Mouse (Mus musculus) right cerebral cortex, postnatal 25 days (tissue): Measurements from ENCODE around the gene Plekhg1.
A peak's percentile ranks its signal among the peaks of the same experiment; 100 is the strongest.

Experiments used
- DNase-seq: peaks from one replicate; pipeline ENCODE4 v3.0.0; 2022

The Plekhg1 gene

DNA sequence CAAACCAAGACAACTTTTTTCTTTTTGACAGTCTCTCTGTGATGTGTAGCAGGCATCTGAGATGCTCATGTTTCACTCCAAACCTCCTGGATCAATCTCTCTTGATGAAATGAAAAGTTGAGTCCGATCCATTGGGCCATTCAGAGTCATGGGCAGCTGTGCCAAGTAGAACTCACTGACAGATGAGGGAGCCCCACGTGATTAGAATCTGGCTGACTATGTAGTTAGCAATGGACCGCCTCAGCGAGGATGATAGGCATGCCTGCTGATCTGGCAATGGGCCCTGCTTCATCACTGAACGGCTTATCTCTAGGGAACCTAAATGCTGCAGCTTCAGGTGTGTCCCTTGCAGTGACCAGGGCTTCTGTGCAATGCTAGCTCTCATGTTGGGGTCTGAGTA, 3.7 kb downstream of the Plekhg1 start:
- DNase-seq, result peak; percentile 5

DNA sequence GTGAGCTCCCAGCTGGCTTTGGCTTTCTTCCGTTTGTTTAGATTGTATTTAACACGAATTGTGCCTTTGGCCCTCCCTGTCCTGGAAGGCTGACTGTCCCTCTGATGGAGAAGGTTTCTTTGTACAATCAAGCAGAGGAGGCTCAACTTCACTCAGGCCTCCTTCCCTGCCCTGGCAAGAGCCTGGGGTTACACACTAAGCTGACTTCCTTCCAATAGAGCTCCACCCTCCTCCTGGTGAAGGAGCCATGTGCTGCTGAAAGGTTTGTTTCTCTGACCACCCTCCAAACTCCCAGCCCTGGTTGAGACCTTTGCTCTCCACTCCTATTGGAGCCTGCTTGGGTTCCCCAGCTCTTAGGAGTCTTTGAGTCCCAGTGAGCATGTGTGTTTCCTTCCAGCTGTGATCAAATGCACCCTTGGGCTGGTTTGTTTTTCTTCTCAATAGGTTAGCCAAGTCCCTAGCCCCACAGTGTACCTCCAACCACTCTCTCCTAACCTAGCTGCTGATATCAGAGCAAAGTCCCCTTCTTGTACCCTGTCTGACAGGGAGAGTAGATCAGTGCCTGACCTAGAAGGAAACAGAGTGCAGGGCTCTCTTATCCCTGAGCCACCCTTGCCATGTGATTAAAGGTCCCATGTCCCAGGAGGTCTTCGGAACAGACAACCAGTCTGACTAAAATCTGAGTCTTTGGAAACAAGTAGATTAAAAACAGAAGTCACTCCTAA, 6.8 kb downstream of the Plekhg1 start:
- no peak for DNase-seq

DNA sequence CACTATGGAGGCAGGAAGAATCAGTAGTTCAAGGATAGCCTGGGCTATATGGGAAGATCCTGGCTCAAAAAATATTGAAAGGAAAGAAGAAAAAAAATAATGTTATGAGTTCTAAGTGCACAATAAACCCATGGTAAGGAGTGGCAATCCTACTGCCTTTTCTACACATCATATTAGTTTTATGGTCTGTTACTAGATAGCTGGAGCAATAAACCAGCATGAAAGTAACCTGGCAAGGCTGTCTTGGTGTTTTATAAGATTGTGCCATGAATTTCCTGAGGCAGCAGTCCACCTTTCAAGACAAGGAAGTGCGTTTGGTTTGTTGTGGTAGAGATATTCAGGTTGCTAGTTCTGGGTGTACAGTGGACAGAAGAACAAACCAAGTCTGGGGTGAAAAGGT, 9.4 kb downstream of the Plekhg1 start:
- DNase-seq, result no peak

DNA sequence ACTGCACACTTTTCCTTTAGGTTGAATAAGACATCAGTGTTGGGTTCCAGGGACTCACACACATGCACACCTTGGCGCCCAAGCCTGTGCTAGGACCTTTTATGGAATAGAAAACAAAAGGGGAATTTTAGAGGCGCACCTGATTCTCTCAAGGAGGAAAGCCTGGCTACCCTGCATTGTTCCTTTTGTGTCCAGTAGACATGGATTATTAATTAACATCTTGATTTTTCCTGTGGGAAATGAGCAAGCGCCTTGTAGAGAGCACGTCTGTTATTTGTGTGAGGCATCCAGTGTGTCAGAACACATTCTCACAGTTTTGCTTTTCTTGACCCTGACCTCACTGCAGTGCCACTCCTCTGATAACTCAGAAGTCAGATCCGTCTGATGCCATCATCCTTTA, 21.8 kb downstream of the Plekhg1 start:
- DNase-seq, result no peak

DNA sequence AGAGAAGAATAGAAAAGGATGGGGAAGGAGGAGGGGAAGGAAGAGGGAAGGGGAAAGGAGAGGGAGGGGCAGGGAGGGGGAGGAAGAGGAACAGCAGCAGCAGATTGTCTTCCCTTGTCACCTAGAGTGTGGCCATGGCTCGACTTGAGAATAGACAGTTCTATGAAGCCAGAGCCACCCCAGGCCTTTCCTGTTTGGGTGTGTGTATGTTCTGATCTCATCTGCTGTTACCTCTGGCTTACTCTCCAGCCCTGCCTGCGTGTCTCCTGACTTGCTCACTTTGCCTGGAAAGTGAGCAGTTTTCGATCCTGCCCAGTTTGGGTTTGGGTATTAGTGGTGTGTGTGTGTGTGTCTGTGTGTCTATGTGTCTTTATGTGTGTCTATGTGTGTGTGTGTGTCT, 23.0 kb downstream of the Plekhg1 start:
- no peak for DNase-seq

DNA sequence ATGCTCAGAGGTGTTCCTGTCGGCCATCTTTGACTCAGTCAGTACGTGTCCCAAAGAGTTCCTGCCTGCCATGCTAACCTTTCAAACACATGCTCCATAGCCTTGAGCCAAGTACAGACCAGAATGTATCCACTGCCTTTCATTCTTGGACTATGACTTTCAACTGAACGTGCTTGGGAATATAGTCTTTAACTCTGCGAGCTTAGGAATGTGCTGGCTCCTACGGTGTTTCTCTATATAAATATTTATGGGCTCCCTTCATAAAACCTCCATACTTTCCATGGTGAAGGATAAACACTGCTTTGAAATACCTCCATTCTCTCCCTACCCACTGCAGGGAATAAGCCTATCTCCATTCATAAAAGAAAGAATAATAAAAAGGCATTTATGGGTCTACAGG, 29.0 kb downstream of the Plekhg1 start:
- DNase-seq, result no peak

DNA sequence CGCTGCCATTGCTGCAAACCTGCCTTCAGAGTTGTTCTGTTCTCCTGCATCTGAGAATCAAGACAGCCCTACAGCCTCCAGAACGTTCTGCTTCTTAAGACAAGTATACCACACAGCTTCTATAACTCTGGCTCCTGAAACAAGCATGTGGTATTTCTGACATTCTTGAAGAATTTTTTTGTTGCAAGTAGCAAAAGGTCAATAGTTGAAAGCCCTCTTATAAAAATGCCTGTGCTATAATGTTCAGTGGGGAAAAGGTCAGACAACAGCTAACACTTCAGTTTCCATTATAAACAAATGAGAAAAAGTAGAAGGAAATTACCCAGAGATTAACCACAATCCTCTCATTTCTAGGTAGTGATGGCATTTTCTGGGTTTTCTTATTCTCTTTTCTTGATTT, 34.2 kb downstream of the Plekhg1 start:
- no peak for DNase-seq

DNA sequence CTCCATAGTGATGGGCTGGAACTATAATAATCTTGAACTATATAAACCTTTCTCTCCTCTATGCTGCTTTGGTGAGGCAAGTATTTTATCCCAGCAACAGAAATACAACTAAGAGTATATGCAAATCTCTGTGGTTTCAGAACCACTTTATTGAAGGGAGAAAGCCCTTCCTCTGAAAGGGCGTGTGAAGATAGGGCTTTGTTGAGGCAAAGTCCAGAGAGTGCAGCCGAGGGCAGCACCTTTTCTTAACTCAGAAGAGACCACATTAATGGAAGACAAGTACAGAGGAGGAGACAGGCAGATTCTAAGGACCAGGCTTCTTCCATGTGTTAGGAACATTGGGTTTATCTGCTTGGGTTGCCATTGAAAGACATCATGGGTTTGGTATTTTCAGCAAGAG, 36.6 kb downstream of the Plekhg1 start:
- no peak for DNase-seq

DNA sequence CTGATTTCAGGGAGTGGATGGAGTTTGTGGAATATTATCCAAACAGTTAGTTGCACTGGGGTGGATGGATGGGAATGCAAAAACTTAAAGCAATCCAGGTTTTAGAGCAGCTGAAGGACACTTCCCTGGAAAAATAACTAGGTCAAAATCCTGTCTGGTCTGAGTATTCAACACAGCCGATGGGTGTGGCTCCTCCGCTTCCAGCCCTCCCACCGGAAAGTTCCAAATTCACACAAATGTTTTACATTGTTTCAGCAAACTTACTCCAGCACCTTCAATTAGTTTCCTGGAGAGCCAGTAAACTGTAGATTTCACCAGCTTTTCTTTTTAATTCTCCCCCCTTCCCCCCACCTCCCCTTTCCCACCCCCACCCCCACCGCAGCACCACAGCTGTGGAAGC, 45.2 kb downstream of the Plekhg1 start:
- DNase-seq, result no peak

DNA sequence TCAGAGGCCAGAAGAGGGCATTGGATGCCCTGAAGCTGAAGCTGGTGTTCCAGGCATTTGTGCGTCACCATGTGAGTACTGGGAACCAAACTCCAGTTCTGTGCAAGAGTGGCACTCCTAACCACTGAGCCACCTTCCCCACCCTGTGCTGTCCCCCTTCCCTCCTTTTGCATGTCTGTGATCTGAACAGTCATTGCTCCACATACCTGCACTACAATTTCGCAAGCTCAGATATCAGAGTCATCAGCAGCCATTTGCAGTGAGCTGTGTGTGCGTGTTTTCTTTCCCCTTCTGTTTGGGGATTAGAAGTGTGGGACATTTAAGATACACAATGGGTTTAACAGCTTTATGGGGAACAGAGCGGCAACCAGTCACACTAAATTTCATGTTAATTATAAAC, 46.4 kb downstream of the Plekhg1 start:
- no peak for DNase-seq

DNA sequence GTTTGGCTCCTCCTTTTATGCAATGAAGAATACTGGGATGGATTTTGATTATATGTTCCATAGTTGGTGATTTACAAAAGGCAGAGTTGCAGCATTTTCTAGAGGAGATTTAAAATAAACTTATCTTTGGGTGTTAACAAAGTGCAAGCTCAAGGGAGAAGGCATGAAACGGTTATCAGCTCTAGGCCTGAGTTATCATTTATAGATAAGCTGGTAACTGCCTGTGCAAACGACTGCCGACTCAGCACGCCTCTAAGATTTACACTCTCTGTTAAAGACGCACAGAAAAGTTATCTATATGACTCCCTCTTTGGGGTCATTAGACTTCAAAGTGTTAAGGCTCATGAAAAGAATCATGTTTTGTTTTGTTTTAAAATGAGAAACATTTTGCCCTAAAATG, 46.8 kb downstream of the Plekhg1 start:
- DNase-seq, result no peak

DNA sequence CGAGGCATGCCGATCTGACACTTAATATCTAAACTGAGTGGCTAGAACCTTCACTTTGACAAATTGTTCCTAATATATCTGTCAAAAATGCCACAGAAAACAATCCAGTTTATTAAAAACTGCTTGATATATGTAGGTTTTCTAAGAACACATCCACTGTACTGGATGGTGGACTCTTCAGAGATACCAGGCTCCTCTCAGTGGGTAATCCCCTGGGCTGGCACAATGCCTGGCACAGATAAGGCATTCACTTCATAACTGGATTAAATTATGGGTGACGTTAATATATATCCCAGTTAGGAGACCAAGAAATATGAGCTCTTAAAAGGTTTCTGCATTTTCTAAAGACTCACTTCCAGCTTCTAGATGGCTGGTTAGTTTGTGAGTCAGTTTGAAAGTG, 53.7 kb downstream of the Plekhg1 start:
- no peak for DNase-seq

DNA sequence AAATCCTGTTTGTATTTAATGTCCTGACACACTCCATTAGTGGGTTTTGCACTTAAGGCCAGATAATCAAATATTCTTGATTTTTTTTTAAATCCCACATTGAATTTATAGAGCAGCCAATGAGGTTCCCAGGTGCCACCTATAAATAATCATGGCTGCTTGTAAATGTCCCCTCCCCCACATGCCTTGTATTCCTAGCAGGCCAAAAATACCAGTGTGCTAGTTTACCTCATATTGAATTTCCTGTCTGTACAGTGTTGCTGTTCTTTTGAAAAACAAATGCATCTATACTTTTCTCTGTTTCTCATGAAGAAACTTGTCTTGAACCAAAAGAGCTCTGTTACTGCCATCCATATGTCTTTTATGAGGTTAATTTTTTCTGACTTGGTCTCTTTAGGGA, 59.3 kb downstream of the Plekhg1 start:
- no peak for DNase-seq

DNA sequence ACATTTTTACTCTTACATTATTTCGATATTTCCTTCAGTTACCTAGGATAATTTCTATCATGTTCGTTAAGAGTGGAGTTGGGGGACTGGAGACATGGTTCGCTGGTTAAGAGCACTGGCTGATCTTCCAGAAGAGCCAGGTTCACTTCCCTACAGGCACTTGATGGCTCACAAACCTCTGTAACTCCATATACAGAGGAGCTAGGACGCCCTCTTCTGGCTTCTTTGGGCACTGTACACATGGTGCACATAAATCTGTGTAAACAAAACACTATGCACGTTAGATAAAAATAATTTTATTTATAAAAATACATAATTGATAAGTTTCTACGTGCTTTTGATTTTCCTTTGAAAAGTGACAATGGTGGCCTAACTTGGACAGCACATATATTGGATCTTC, 61.1 kb downstream of the Plekhg1 start:
- DNase-seq, result no peak

DNA sequence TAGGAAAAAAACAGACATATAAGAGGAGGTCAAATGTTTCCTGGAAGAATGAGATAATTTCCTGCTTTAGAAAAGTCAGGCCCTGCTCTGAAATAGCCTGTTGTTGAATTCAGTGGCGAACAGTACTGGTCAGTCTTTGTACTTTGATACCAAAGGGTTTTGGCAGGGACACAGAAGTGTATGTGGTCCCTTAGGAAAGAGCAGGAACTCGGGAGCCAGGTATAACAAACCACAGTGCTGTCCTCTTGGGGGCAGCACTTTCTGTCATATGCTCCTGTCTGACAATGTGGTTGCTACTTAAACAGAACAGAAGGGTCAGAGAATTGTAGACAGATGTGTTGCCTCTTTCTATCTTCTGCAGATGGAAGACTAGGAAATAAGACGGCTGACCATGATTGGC, 65.2 kb downstream of the Plekhg1 start:
- DNase-seq, result no peak

DNA sequence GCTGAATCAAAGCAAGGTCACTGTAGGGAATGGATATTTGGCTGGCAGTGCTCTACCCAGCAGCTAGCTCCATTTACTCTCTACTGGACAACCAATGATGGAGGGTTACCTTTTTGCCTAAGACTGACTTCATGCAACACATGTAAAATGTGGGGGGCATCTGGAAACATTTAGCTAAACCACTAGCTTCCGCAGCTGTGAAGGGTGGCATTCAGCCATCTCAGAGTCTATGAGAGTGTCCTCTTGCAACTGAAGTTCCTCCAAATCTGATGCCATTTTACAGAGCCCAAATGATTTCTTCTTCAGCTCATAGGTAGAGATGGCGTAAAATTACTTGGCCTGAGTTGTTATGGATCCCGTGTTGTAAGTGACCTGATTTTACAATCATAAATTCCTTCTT, 67.8 kb downstream of the Plekhg1 start:
- no peak for DNase-seq

DNA sequence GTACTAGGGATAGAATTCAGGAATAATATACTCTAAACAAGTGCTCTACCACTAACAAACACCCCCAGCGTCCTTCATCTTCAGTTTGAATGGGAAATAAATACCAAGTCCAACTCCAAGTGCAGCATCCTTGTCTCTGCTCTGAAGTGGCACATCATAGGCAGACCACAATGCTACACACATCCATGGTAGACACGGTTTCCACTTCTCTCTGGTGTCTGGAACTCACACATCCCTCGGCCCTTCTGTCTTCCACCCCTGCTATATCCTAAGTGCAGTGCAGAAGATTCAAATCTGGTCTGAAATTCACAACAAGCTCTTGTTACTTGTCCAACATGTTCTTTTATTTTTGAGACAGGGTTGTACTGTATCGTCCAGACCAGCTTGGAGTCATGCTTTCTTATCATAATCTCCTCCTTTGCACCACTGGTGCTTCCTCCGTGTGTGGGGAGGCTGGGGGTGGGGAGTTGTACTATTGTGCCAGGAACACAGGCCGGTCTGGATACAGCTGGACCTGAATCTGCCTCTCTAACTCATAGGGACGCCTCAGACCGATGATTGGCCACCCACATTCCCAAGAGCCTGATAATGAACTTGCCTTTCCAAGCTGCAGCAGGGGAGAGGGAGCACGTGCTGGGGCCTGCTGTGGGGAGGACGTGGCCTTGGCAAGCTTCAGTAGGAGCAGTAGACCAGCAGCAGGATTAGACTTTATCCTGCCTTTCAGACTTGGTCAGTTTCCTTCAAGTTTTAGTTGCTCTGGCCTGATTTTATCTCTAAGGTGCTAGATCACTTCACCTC, 70.5 kb downstream of the Plekhg1 start:
- DNase-seq, result no peak

DNA sequence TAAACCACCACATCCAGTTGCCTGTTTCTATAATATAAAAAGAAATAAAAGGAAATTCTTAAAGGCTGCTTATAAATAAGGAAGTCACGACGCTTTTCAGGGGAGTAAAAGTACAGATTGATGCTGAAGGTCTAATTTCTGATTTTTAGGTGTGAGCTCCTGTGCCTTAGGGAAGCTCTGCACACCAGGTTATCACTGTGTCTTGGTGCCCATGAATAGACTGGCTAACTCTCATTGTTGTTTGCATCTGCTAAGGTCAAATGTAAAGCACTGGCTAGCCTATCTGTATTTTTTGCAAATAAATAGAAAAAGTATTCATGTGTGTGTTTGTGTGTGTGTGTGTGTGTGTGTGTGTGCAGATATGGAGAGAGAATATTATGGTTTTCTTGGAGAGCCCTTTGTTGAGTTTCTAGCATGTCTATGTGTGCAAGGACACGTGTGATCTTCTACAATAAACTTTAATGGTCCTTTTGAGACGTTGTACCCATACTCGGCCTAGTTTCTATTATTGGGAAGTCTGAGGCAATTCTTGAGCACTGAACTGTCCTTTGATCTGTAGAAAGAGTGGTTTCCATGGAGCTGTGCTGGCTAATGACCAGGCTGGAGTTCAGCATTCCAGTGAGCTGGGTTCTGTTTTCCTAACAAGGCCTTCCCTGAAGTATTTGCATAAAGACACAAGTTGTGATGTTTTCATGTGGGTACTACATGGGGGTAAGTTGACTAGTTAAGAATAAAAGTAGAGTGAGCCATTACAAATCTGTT, 79.0 kb downstream of the Plekhg1 start:
- no peak for DNase-seq

DNA sequence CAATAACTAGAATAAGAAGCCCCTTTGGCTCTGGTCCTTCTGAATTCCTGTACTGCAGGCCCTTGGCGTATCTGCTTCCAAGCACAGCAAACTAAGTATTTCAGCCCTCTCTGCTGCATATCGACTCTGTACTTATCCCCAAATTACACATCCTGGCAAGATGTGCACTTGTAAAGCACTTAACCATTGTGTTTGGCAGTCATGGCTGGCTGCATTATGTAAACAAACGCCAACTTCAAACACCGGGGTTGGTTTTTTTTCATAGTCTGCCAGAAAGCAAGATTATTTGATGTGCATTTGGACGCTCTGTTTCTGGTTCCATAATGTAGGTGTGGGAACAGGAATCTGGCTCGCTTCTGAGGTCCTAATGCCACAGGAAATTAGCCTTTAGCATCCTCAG, 83.7 kb downstream of the Plekhg1 start:
- DNase-seq, result no peak

DNA sequence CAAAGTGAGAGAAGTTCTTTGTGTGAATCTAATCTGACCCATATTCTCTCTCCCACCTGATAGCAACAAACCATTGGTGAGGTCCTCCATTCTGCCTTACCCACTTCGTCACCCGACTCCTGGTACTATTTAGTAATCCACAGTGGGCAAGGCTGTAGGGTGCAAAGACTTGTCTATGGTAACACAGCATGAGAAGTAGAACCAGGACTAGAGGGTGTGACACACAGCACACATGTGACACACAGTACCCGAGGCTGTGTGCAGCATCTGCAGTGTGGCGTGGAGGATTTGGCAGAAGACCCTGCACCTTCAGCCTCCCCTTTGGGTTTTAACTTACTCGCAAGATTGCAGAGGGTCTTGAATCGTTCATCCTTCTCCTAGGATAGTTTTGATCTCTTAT, 85.9 kb downstream of the Plekhg1 start:
- no peak for DNase-seq

DNA sequence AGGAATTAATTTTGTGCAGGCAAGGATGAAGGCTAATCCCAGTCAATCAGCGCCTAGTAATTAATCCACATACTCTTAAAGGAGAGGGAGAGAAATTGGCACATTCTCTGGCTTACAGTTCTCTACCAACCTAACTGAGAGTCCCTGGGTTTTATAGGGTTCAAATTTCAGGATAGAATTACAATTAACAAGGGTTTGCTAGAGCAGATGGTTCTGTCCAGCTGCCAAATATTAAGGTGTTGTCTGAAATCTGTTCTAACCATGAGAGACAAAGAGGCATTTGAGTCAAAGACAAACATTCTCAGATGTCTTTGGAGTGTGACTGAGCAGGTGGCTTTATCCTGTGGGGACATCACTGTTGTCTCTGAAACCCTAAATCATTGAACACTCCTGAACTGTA, 87.2 kb downstream of the Plekhg1 start:
- DNase-seq, result no peak

DNA sequence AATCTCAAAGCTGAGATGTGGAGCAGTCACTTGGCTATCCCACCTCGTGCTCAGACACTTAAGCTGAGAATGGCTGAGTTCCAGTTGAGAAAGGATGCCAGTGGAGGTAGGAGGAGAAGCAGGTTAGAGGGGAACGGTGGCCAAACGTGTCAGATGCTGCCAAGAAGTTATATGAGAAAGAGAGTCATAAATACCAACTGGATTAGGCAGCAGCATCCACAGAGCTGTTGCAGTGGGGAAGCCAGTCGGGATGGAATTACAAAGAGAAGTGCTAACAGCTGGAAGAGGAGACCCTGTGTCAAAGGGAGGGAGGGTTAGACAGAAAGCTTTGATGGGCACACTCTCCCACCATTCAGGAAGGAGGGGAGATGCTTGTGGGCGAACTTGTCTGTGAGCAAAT, 89.3 kb downstream of the Plekhg1 start:
- DNase-seq, result no peak

DNA sequence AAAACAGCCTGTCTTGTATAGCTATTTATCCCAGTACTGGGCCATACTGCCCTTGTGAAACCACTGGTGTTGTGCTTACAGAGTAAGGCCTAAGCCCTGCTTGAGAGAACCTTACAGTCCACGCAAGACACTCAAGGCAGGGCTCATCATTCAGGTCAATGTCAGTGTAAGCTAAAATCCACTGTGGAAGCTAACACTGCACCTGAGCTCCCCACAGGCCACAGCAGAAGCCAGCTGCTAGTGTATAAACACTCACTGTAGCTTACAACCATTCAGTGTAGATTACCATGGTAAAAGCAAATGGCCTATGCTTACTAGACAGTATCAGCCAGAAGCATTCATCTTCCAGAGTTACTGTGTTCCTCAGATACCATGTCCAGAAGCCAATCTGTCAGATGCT, 90.5 kb downstream of the Plekhg1 start:
- no peak for DNase-seq
